Mouse (Mus musculus) left cerebral cortex, adult 18-20 months (tissue): Measurements from ENCODE around the gene Rgr. TPM values are rescaled to one million over a fixed set of nuclear protein-coding genes. Genes with fewer than 3 reads are reported as not detected.
"Not testable (repeated sequence)": the region's sequence is repeated elsewhere in the genome, so short reads cannot be mapped to it uniquely, and the experiment has no call there.

Experiments
- DNase-seq, 2 experiments: peaks; one replicate each; pipeline ENCODE4 v3.0.0; 2021 to 2022; ENCODE audit warnings: low spot score in 2 of 2, mixed read lengths in 1 of 2
- total RNA-seq, 2 experiments: library from RNA; stranded (reverse); gene quantifications; 2 replicates each; pipeline ENCODE4 v1.2.3; 2021

Gene Rgr
- total RNA-seq, 2 experiments from 2014 or later, result not detected

DNA sequence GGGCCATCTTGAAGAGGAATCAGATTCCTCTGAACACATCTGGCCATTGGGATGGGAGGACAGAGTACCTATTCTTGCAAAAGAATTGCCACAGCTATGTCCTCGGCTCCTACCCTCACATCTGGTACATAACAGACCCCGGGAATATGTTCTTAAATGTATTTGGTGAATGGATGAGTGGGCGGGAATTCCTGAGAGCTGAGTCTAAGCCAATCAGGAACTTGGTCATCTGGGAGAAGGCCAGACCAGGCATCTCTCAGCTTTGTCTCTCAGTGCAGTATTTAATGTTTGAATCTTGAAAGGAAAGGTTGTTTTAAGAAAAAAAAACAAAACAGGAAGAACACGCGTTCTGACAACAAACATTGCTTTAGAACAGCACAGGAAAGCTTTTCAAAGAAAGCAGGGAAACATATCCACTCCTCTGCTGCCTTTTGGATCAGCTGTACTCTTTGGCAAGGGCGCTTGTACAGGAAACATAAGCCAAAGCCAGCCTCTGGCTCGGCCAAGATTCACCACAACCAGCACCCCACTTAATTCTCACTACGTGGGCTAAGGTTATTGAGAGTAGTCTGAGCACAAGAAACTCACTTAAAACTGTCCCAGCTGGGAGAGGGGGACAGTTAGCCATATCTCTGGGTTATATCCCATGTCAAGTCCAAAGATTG is 45.2 kb downstream of the Rgr start:
- DNase-seq, result no peak

DNA sequence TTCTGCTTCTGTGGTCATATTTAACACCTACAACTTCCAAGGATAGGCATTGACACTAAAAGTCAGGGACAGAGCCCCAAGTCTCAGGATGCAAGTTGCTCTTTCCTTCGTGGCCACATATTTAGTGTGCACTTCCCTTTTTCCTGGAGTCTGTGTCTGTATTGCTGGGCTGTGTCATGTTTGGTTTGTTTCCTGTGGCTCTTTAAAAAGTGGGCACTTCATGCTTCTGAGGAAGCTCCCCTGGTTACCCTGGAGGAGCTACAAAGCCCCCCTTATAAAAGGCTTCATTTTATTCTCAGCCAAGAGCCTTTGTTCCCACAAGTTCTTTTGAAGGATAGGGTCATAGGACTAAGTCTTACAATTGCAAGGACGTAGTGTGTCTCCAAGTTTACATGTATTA is 45.9 kb downstream of the Rgr start:
- DNase-seq, result no peak

DNA sequence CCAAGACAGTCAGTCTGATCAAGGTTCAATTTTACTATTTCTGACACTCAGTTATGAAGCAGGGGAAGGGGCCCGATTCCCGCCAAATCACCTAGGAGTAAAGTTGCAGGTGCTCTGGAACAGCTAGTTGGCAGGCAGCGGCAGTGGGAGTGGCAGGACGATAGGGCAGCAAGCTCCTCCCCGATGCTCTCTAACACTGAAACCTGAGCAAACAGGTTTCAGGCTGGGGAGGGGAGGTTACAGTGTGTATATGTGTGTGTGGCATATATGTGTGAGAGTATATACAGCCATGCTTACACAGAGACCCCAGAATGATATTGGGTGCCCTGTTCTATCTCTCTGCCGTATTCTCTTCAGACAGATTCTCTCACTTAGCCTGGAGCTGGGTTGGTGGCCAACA is 48.0 kb downstream of the Rgr start:
- DNase-seq, result not testable (repeated sequence)

DNA sequence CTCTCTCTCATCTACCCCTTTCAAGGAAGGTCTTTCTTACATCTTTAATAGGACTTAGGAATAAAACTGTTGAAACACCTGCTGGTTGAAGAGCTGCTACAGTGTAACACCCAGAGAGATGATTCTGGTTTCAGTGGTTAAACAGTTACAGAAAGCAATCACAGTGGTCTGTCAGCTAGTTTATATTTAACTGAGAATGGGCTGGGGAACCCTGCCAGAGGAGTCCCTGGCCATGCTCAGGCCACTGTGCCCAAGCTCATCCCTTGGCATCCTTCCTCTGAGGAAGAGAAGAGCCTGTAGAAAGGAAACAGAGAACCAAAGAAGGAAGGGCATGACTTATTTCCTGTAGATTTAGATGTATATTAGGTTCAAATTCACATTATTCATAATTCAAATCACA is 59.0 kb downstream of the Rgr start:
- DNase-seq, result no peak

DNA sequence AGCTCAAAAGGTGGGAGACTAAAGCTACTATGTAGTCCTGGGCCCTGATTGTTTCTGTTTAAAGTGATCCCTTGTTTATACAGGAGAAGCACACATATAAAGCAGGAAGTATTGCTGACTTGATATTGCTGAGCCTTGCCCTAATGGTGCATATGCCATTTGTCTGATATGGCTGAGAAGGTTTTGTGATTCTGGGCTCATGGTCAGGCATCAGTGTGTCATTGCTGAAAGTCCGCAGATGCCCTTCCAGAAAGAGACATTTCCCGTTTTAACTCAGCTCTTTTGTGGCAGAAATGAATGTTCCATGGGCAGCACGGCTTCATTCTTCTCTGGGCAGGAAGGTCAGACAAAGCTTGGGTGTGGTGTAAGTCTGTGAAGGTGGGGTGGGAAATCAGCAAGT is 63.1 kb downstream of the Rgr start:
- DNase-seq, result no peak

Other genes with a start within 250 kb of the Rgr start
- gene Ccser2, start 80.2 kb downstream of the Rgr start, total RNA-seq, result 10 to 100 TPM; 85.1 to 86.8 TPM
- gene Lrit1, start 5.9 kb upstream of the Rgr start, total RNA-seq, result not detected
- not detected for gene Lrit2, start 19.0 kb upstream of the Rgr start, total RNA-seq
- 10 to 100 TPM; 15.5 to 17.2 TPM for gene Cdhr1, start 49.4 kb upstream of the Rgr start, total RNA-seq
- 1 to 10 TPM in 1 of 2 experiments, under 1 TPM in 1; 0.74 to 1.1 TPM for gene 2610528A11Rik, start 65.1 kb upstream of the Rgr start, total RNA-seq
- 100 to 1,000 TPM; 446 to 487 TPM for gene Ghitm, start 86.3 kb upstream of the Rgr start, total RNA-seq